Mouse (Mus musculus): ENCODE results near the gene Supt3.

The Supt3 gene

DNA sequence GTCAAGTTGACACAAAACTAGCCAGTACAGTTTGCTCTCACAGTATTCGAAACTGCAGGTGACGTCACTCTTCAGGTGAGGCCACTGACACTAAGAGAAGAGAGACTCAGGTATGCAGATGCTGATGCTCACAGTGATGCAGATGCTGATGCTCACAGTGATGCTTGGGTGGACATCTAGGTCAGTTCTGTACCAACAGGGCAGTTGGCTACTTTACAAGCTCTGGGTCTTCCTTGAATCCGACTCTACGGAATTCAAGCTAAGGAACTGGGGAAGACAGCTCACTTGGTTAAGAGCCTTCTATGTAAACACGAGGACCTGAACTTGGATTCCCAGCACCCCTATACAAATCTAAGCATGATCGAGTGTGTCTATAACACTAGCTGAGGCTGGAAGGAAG, 359.5 kb downstream of the Supt3 start:
- no peak for DNase-seq

DNA sequence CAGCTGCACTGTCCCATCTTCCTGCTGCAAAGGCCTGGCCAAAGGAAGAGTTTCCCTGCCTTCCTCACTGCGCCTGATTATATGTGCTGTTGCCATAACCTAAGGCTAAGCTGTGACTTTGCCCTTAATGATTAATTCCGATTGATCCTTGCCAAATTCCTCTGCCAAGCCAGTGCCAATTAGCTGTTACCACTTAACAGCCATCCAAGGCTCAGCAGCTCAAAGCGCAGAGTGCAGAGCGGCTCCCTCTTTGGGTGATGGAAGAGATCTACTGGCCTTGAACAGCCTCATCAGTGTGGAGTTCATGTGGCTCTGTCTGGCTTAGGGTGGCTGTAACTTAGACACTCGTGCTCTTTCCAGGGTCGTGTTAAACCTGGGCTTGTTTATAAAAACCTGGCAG, 366.1 kb downstream of the Supt3 start:
- no peak for DNase-seq

DNA sequence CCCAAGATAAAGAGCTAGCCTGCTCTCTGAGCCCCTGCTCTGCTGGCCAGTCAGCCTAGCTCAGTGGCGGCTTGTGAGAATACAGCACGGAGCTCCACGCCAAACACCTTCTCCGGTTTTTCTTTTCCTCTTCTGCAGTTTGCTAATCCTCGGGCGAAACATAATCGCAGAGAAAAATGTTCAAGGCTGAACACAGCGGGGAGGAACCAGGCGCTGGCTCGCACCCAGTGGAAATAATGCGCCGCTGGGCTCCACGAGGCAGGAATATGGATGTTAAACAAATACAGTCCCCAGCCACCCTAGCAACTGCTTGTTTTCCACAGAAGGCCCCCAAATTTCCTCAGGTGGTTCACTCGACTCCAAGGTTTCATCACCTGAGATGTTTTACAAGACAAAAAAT, 367.7 kb downstream of the Supt3 start:
- DNase-seq = peak; percentile 36 to 44

DNA sequence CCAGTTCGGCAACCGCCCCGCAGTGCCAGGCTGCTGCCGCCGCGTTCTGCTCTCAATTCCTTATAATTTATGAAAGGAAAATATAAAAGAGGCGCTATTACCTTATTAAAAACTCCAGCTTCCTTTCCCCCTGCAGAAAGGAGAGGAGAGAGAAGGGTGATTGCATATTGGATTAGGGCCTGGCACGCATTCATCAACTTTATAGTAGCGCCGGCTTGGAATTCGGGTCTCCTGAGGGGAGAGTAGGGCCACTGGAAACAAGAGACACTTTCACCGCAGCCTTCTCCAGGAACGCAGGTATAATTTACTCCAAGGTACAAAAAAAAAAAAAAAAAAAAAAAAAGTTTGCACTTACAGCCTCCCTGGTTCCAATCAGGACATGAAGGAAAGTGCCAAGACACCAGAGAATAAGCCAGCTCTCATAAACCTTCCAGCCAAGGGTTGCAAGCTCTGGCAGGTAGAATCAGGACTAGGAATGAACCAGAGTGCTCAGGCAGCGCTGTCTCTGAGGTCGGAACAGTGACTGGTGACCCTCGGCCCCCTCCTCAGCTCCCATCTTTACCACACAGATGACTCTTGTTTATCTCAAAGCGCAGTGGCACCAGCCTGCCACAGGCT, 374.5 kb downstream of the Supt3 start:
- no peak for DNase-seq

DNA sequence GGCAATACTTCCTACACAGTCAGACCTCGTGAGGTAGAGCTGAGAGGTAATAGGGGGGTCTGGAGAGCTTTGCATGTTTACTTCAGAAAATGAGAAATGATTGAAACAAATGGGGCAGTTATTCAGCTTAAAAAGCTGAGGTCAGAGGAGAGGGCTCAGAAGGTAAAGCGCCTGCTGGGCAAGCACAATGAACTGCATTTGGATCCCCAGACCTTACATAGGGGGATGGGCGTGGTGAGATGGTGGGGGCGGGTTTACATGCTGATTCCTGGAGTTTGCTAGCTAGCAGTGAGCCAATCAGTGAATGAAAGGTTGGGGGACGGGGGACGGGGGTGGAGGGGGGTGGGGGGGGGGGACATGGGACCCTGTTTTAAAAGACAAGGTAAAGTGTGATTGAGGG, 376.8 kb downstream of the Supt3 start:
- DNase-seq = no peak

DNA sequence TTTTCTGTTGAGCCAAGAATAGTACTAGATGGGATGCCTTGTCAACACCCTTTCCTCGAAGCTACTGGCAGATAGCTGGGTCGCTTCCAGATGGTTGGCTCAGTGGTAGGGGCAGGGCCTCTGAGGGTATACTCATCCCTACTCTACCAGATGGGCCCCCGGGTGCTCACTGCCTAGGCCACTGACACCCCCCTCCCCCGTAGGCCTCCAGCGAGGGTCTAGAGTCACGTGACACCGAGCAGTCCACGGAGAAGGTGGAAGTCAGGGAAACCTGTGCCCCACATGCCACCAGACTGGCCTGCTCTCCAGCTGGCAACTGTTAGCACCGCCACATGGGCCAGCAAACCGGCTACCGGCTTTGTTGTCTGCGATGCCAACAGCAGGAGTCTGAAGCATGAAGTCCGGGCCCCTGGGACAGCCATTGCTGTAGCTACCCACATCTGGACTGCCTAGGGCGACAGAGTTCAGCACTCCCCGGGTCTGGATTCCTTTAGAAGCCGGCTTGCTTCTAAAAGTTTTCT, 381.3 kb downstream of the Supt3 start:
- peak; percentile 57 to 66 for DNase-seq

DNA sequence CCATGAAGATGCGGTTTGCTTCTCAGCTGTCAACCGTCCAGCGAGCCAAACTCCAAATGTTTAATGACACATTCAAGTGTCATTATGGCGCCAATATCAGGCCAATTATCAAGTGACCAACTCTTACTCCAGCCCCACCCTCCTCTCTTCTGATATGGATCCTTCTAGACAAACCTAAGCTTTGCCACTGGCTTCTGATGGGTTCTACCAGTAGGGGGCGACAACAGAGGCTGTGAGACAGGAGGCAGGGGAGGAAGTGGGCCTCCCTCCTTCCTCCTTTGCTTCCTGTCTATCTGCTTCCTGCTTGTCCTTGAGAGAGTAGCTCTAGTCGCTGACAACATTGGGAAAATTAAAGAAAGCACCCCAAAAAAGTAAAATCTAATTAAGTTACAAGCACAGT, 383.7 kb downstream of the Supt3 start:
- DNase-seq = no peak

DNA sequence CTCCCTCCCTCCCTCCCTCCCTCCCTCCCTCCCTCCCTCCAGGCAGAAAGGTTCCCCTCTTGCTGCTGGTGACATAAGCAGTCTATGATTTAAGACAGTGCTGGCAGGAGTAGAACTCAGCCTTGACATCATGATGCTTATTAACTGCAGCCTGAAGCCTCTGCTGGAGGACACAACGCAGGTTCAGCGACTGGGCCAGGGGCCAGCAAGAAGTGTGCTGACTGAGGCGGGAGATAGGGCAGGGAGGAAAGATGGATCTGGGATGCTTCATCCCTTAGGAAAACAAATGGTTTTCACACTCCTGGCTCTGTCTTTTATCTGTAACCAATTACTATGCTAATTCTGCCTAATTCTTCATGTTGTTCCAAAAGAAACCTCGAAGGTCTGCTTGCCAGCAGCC, 388.8 kb downstream of the Supt3 start:
- DNase-seq = peak; percentile 27 to 50
